Mouse (Mus musculus): Measurements from ENCODE around the gene Hoxa4. TPM values are rescaled to one million over a fixed set of nuclear protein-coding genes. Genes with fewer than 3 reads are reported as not detected.

The Hoxa4 gene
- polyA plus RNA-seq, 1 experiment from 2014 or later: 1.6 TPM

DNA sequence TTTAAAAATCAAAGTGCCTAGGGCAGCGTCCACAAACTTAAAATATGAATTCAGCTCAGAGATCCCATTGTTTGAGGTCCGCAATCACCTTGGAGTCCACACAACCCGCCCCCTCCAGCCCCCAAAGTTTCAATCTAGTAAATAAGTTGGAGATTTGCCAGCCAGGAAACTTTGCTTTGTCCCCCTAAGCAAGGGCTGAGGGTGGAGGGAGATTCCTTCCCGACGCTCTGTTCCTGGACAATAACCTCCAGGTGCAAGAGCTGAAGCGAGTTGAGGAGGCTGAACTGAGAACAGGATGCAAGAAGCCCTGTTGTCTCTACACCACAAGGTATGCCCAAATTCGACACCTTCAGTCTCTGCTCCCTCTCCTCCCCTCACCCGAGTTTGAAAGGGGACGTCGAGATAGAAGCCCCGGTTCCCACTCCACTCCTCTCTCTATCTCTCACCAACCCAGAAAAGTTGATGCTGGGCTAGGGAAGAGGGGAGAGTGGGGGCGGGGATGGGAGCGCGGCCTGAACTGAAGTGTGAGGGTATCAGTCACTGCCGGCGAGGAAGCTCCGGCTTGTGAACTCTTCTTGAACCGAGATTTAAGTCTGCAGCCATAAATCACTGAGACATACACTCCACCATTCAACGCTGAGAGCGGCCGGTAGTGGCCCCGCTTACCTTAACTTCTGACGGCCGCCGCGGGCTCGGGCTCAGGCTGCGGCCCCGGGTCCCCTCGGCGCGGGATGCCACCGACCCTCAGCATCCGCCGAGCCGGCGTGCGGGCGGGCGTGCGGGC is 16.4 kb downstream of the Hoxa4 start:
- TF ChIP-seq CTCF (IDR thresholded peaks at IDR 0.05; ENCODE audit: low read depth): no peak
- WGBS: 2% methylated on average over 41 of the region's 41 CpGs
- Histone ChIP-seq H3K4me1 (replicated peaks; ENCODE audit: insufficient read depth, low read length) (peaks cover 40% of the 10 kb centered on the region), H3K4me2 (ENCODE audit: low read length) (peak overlapping the region; percentile 81), H3K9ac (ENCODE audit: low read depth, low read length) (peak overlapping the region; percentile 88), H3K9me3 (replicated peaks; ENCODE audit: low read length) (no peaks in the 10 kb centered on the region), H3K4me3 (replicated peaks; ENCODE audit: low read depth, low read length) (peak overlapping the region; percentile 66), H3K27me3 (ENCODE audit: insufficient read depth, low read length) (no peaks in the 10 kb centered on the region), H3K27ac (peak overlapping the region; percentile 96), H3K36me3 (ENCODE audit: insufficient read depth, low read length) (no peaks in the 10 kb centered on the region)
- DNase-seq (ENCODE audit: low spot score) (peak; percentile 94), ATAC-seq (replicated peaks; ENCODE audit: low FRiP score, low read depth) (peak; percentile 52)

DNA sequence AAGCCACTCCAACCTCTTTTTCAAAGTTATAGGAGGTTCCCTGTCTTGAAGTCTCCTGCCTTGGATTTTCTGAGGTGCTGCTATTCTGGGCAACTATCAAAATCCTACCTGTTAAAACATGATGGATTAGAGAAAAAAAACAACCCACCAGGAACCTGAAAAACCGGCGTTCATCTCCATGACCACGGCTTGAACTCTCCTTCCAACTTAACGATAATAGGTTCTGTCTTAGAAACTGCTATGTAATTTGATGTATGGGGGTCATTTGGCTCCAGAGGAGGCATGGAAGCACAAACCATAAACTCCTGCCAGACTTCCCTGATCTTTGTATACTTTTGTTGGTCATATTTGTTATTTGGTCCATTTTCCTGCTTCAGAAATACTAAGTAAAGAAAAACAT is 17.9 kb downstream of the Hoxa4 start:
- H3K4me3 ChIP-seq (replicated peaks; ENCODE audit: low read depth, low read length): no peak overlapping the region
- 4% methylated on average over 4 of the region's 4 CpGs for WGBS
- peak overlapping the region; percentile 67; the same call in 1 of the 2 replicates for H3K4me2 ChIP-seq (ENCODE audit: low read length)
- H3K36me3 ChIP-seq (ENCODE audit: insufficient read depth, low read length): no peaks in the 10 kb centered on the region
- ATAC-seq (replicated peaks; ENCODE audit: low FRiP score, low read depth) (no peak), DNase-seq (ENCODE audit: low spot score) (no peak)
- no peak overlapping the region for H3K9ac ChIP-seq (ENCODE audit: low read depth, low read length)
- H3K27ac ChIP-seq: peak overlapping the region; percentile 85
- H3K4me1 ChIP-seq (replicated peaks; ENCODE audit: insufficient read depth, low read length): peaks cover 35% of the 10 kb centered on the region
- H3K27me3 ChIP-seq (ENCODE audit: insufficient read depth, low read length): no peaks in the 10 kb centered on the region
- no peak for TF ChIP-seq CTCF (IDR thresholded peaks at IDR 0.05; ENCODE audit: low read depth)
- no peaks in the 10 kb centered on the region for H3K9me3 ChIP-seq (replicated peaks; ENCODE audit: low read length)

DNA sequence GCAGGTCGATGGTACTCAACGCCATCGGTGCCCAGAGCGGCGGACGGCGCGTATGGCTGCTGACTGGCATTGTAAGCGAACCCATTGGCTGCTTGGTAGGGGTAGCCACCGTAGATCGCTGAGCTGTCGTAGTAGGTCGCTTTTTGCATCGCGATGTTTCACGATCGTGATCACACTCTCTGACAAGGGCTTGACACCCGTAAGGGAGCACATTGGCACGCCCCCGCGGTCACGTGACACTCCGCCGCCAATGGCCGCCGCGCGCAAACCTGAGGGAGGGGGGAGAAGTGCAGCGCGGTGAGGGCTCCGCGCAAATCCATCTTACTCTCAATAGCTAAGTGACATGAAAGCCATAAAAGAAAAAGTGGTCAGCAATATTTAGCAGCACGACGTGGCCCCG is 19.1 kb downstream of the Hoxa4 start:
- Histone ChIP-seq H3K4me3 (replicated peaks; ENCODE audit: low read depth, low read length) (peak overlapping the region; percentile 21), H3K4me1 (replicated peaks; ENCODE audit: insufficient read depth, low read length) (peaks cover 39% of the 10 kb centered on the region), H3K9ac (ENCODE audit: low read depth, low read length) (peak overlapping the region; percentile 43; the same call in 1 of the 2 replicates), H3K4me2 (ENCODE audit: low read length) (peak overlapping the region; percentile 67), H3K27ac (peak overlapping the region; percentile 85), H3K36me3 (ENCODE audit: insufficient read depth, low read length) (no peaks in the 10 kb centered on the region), H3K9me3 (replicated peaks; ENCODE audit: low read length) (no peaks in the 10 kb centered on the region), H3K27me3 (ENCODE audit: insufficient read depth, low read length) (no peaks in the 10 kb centered on the region)
- 1% methylated on average over 35 of the region's 35 CpGs for WGBS
- DNase-seq (ENCODE audit: low spot score): peak; percentile 97
- TF ChIP-seq CTCF (IDR thresholded peaks at IDR 0.05; ENCODE audit: low read depth): no peak
- ATAC-seq (replicated peaks; ENCODE audit: low FRiP score, low read depth): peak; percentile 74

DNA sequence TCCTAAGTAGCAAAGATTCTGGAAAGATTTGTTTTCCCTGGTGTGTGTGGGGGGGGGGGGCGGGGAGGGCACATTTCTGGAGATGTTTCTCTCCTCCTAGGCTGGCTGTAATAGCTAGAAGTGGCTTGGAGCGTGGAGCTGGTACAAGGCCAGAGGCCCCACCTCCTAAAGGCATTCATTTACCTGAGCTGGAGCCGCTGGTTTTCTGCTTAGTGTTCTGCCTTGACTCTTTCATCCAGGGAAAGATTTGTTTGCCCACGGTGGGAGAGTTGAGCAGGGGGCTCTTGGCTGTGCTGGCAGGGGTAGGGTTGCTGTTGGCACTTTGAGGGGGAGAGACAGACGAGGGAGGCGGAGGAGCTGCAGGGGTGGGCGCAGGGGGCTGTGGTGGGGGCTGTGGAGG is 19.6 kb downstream of the Hoxa4 start:
- Histone ChIP-seq H3K36me3 (ENCODE audit: insufficient read depth, low read length) (no peaks in the 10 kb centered on the region), H3K4me2 (ENCODE audit: low read length) (peak overlapping the region; percentile 67), H3K4me3 (replicated peaks; ENCODE audit: low read depth, low read length) (peak overlapping the region; percentile 21; the same call in 1 of the 2 replicates), H3K9me3 (replicated peaks; ENCODE audit: low read length) (no peaks in the 10 kb centered on the region), H3K9ac (ENCODE audit: low read depth, low read length) (peak overlapping the region; percentile 43; the same call in 1 of the 2 replicates), H3K27me3 (ENCODE audit: insufficient read depth, low read length) (no peaks in the 10 kb centered on the region), H3K4me1 (replicated peaks; ENCODE audit: insufficient read depth, low read length) (peaks cover 40% of the 10 kb centered on the region), H3K27ac (peak overlapping the region; percentile 85)
- DNase-seq (ENCODE audit: low spot score): no peak
- TF ChIP-seq CTCF (IDR thresholded peaks at IDR 0.05; ENCODE audit: low read depth): no peak
- ATAC-seq (replicated peaks; ENCODE audit: low FRiP score, low read depth): no peak
- WGBS: 22% methylated on average over 7 of the region's 7 CpGs

DNA sequence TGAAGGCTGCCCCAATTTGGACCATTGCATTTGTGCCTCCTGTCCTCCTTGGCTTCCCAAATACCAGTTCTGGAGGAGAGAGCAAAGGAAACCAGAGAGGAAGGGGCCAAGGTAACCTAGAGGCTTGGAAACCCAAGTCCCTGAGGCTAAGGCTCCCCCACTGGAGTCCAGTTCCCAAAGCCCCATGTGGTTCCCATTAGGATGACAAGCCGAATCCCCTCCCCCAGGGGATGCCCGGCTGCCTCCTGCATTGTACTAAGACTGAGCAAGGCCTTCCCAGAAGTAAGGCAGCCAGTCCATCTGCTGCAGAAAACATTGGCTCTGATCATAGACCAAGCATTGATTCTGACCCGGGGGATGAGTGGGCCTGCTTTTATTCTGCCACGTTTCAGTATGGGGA is 20.2 kb downstream of the Hoxa4 start:
- DNase-seq (ENCODE audit: low spot score) (peak; percentile 73), ATAC-seq (replicated peaks; ENCODE audit: low FRiP score, low read depth) (no peak)
- Histone ChIP-seq H3K4me2 (ENCODE audit: low read length) (0 out of 2 replicates have a peak overlapping the region, but pooled peaks have one; percentile 36), H3K27ac (peak overlapping the region; percentile 85), H3K4me3 (replicated peaks; ENCODE audit: low read depth, low read length) (no peak overlapping the region), H3K27me3 (ENCODE audit: insufficient read depth, low read length) (no peaks in the 10 kb centered on the region), H3K9ac (ENCODE audit: low read depth, low read length) (no peak overlapping the region), H3K9me3 (replicated peaks; ENCODE audit: low read length) (no peaks in the 10 kb centered on the region), H3K4me1 (replicated peaks; ENCODE audit: insufficient read depth, low read length) (peaks cover 44% of the 10 kb centered on the region), H3K36me3 (ENCODE audit: insufficient read depth, low read length) (no peaks in the 10 kb centered on the region)
- no peak for TF ChIP-seq CTCF (IDR thresholded peaks at IDR 0.05; ENCODE audit: low read depth)
- WGBS: 19% methylated on average over 4 of the region's 4 CpGs

DNA sequence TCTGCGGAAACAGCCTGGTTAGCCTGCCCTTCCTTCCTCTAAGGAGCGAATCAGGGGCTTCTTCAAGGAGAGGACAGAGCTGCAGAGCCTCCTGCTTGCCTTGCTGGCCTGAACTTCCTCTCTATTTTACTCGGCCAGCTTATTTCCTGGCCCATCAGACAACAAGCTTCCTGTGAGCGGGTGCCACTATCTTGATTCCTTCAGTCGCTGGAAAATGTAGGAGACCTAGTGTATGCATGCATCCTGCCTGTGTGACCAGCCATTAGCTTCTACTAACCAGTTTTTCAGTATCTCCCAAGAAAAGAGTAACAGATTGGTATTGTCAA is 20.7 kb downstream of the Hoxa4 start:
- peak overlapping the region; percentile 85 for H3K27ac ChIP-seq
- H3K4me3 ChIP-seq (replicated peaks; ENCODE audit: low read depth, low read length): no peak overlapping the region
- 0 out of 2 replicates have a peak overlapping the region, but pooled peaks have one; percentile 5 for H3K9ac ChIP-seq (ENCODE audit: low read depth, low read length)
- 41% methylated on average over 5 of the region's 5 CpGs for WGBS
- H3K4me2 ChIP-seq (ENCODE audit: low read length): peak overlapping the region; percentile 36; the same call in 1 of the 2 replicates
- no peaks in the 10 kb centered on the region for H3K27me3 ChIP-seq (ENCODE audit: insufficient read depth, low read length)
- H3K9me3 ChIP-seq (replicated peaks; ENCODE audit: low read length): no peaks in the 10 kb centered on the region
- no peak for TF ChIP-seq CTCF (IDR thresholded peaks at IDR 0.05; ENCODE audit: low read depth)
- peak; percentile 75 for DNase-seq (ENCODE audit: low spot score)
- H3K36me3 ChIP-seq (ENCODE audit: insufficient read depth, low read length): no peaks in the 10 kb centered on the region
- ATAC-seq (replicated peaks; ENCODE audit: low FRiP score, low read depth): no peak
- H3K4me1 ChIP-seq (replicated peaks; ENCODE audit: insufficient read depth, low read length): peaks cover 43% of the 10 kb centered on the region
